25 mouse cellular contexts compared by ENCODE assay signal in genomic region chr5:131737476-131737875, GRCm38 (mm10).
"Had no signal": no experiment of that assay in that cellular context is flagged by ENCODE, and none has a peak within 500 bp of the region (broad histone marks: within the 10 kb centered on the region; RNA-seq: fewer than 3 reads in every experiment).

No protein-coding gene starts in this region.

- DNase-seq: gastrocnemius, postnatal 14 days; gastrocnemius, postnatal 36 days; heart, adult 11 months; heart, adult 2 months; heart, postnatal 14 days; heart, postnatal 36 days; kidney, adult 18-20 months; kidney, adult 9 months; kidney, postnatal 10 days; kidney, postnatal 25 days; kidney, postnatal 4 days; lung, adult 18-20 months had no signal

- H3K36me3 ChIP-seq: heart, embryonic 13.5 days; heart, embryonic 15.5 days; hindbrain, embryonic 13.5 days; hindbrain, embryonic 15.5 days; kidney, embryonic 15.5 days; limb, embryonic 15.5 days; liver, embryonic 12.5 days had no signal

- H3K9ac ChIP-seq: heart, embryonic 13.5 days; heart, embryonic 15.5 days; hindbrain, embryonic 13.5 days; hindbrain, embryonic 15.5 days; kidney, embryonic 15.5 days; limb, embryonic 15.5 days; liver, embryonic 12.5 days; liver, embryonic 14.5 days had no signal

- H3K9me3 ChIP-seq: heart, embryonic 13.5 days; heart, embryonic 15.5 days; hindbrain, embryonic 13.5 days; hindbrain, embryonic 15.5 days; kidney, embryonic 15.5 days; limb, embryonic 15.5 days; liver, embryonic 12.5 days had no signal

- H3K27ac ChIP-seq: heart, adult 2 months; heart, embryonic 13.5 days; heart, embryonic 15.5 days; hindbrain, embryonic 13.5 days; hindbrain, embryonic 15.5 days; hindbrain, postnatal 0 days; kidney, embryonic 15.5 days; layer of hippocampus, adult 2 months; left cerebral cortex, adult 2 months; limb, embryonic 15.5 days; liver, embryonic 12.5 days; liver, embryonic 14.5 days had no signal

- H3K4me3 ChIP-seq: heart, adult 2 months; heart, embryonic 13.5 days; heart, embryonic 15.5 days; hindbrain, embryonic 13.5 days; hindbrain, embryonic 15.5 days; kidney, embryonic 15.5 days; layer of hippocampus, adult 2 months; left cerebral cortex, adult 2 months; limb, embryonic 15.5 days; liver, embryonic 12.5 days had no signal

- H3K4me2 ChIP-seq: heart, embryonic 11.5 days; heart, embryonic 13.5 days; heart, embryonic 15.5 days; hindbrain, embryonic 13.5 days; hindbrain, embryonic 15.5 days; kidney, embryonic 15.5 days; limb, embryonic 15.5 days; liver, embryonic 12.5 days had no signal

- ATAC-seq: hindbrain, postnatal 0 days; intestine, postnatal 0 days; liver, embryonic 12.5 days had no signal

- H3K27me3 ChIP-seq: heart, embryonic 13.5 days; heart, embryonic 15.5 days; hindbrain, embryonic 13.5 days; hindbrain, embryonic 15.5 days; kidney, embryonic 15.5 days; limb, embryonic 15.5 days; liver, embryonic 12.5 days had no signal
